Mouse (Mus musculus) liver, embryonic 11.5 days (tissue): ENCODE data around the gene Nlgn1. TPM values are rescaled to one million over a fixed set of nuclear protein-coding genes. Genes with fewer than 3 reads are reported as not detected.

Experiments
- ATAC-seq: fragments of 200-750 bp; cut with Nextera tagmentation; replicated peaks from 2 replicates; pipeline ENCODE4 v1.8.0; 2017; ENCODE audit warnings: moderate number of reproducible peaks, mild to moderate bottlenecking, moderate TSS enrichment, moderate library complexity; ENCODE audit not compliant: low FRiP score
- DNase-seq: peaks from one replicate; pipeline ENCODE4 v3.0.0-alpha.2; 2017; ENCODE audit warnings: low spot score
- H3K27ac ChIP-seq: fragments of 300-500 bp; sonication (generic); 2 replicates; pipeline ENCODE4 v1.5.1; 2014; ENCODE audit warnings: mild to moderate bottlenecking, low read depth, low read length, control low read depth
- H3K27me3 ChIP-seq: fragments of 300-500 bp; sonication (generic); replicated peaks from 2 replicates; pipeline ENCODE4 v1.6.1; 2014; ENCODE audit warnings: low read length, mixed read lengths; ENCODE audit not compliant: control insufficient read depth, insufficient read depth
- H3K36me3 ChIP-seq: fragments of 300-500 bp; sonication (generic); 2 replicates; pipeline ENCODE4 v1.6.1; 2014; ENCODE audit warnings: mild to moderate bottlenecking, low read length, moderate library complexity, mixed read lengths; ENCODE audit not compliant: control insufficient read depth, insufficient read depth
- H3K4me1 ChIP-seq: fragments of 300-500 bp; sonication (generic); replicated peaks from 2 replicates; pipeline ENCODE4 v1.6.1; 2014; ENCODE audit warnings: low read length, mixed read lengths; ENCODE audit not compliant: control insufficient read depth, insufficient read depth
- H3K4me2 ChIP-seq: fragments of 300-500 bp; sonication (generic); 2 replicates; pipeline ENCODE4 v1.6.1; 2014; ENCODE audit warnings: mild to moderate bottlenecking, control low read depth, moderate library complexity
- H3K4me3 ChIP-seq: fragments of 300-500 bp; sonication (generic); 2 replicates; pipeline ENCODE4 v1.5.1; 2014; ENCODE audit warnings: low read depth, low read length, control low read depth
- H3K9ac ChIP-seq: fragments of 300-500 bp; sonication (generic); 2 replicates; pipeline ENCODE4 v1.6.1; 2014; ENCODE audit warnings: low read depth, low read length, control low read depth
- H3K9me3 ChIP-seq: fragments of 300-500 bp; sonication (generic); 2 replicates; pipeline ENCODE4 v1.6.1; 2016; ENCODE audit warnings: low read length, inconsistent platforms, mixed read lengths; ENCODE audit not compliant: control insufficient read depth
- WGBS: fragments of 180-500 bp; shearing (Covaris S2); extraction: QIAGEN DNeasy Blood & Tissue Kit; methylation state at CpG from one replicate; pipeline ENCODE4 v1.1.7; 2014; 5-methylcytosine and 5-hydroxymethylcytosine counted together
- polyA plus RNA-seq: library from polyadenylated mRNA; unstranded; fragments of >200 nt; fragmentation: Nextera tagmentation; extraction: Ambion mirVana; gene quantifications from 2 replicates; pipeline ENCODE4 v1.2.1, GENCODE M21; 2014

The Nlgn1 gene
- polyA plus RNA-seq, 1 experiment from 2014 or later, result 0.11 TPM

DNA sequence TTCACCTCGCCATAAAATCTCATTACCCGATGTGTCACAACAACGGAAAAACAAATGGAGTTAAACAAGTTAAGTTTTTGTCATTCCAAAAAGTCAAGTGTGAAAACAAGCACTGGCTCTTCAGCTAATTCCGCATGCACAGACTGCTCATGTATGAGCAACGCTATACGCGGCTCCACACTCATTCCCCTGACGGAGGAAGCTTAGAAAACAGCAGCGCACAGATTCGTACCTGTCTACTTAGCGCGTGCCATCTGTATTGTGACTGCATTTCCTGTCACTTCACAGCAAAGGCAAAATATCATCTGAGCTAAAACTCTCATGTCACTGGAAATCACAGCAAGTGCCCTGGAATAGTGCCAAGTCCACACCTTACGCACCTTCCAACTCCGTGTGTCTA lies 674.3 kb downstream of the Nlgn1 start:
- Histone ChIP-seq H3K4me2 (no peak overlapping the region), H3K9me3 (no peaks in the 10 kb centered on the region), H3K27me3 (no peaks in the 10 kb centered on the region), H3K27ac (no peak overlapping the region), H3K36me3 (no peaks in the 10 kb centered on the region), H3K4me1 (no peaks in the 10 kb centered on the region), H3K4me3 (no peak overlapping the region), H3K9ac (no peak overlapping the region)
- WGBS, result 94% methylated on average over 14 of the region's 14 CpGs
- ATAC-seq (no peak), DNase-seq (no peak)

DNA sequence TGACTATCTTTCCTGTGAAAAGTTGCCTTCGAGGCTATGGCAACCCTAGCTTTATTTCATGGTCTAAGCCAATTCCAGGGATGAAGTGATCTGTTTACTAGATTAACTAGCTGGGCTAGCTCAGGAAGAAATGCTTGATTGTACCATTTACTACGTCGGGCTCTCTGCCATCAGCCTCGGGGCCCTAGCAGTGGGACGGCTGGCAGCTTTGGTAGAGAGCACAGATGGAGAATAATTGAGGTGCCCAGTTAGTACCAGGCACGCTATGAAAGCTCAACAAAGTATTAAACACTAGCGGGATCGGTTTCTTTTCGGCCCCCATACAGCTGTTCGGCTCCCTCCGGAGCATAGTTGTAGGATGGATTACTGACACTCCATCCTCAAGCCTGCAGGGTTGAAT lies 675.2 kb downstream of the Nlgn1 start:
- 87% methylated on average over 11 of the region's 11 CpGs for WGBS
- Histone ChIP-seq H3K36me3 (no peaks in the 10 kb centered on the region), H3K27ac (no peak overlapping the region), H3K27me3 (no peaks in the 10 kb centered on the region), H3K4me1 (no peaks in the 10 kb centered on the region), H3K9ac (no peak overlapping the region), H3K9me3 (no peaks in the 10 kb centered on the region), H3K4me2 (no peak overlapping the region), H3K4me3 (no peak overlapping the region)
- DNase-seq, result no peak
- no peak for ATAC-seq

DNA sequence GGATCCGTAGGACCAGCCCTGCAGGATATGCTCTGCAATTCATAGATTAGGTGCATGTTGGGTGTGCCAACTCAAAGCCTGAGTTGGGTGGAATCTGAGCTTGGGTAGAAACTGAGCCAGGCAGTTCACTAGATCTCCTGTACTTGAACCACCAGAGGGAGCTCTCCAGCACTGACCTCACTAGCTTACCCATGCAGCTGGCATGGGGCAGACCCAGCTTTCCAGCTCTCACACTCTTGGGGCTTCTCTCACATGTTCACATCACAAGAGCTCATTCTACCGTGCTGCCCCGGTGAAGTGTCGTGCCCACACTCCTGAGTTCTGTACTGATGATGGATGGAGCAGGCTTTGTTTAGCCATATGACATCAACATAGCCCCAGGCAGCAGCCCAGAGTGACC lies 679.2 kb downstream of the Nlgn1 start:
- no peak overlapping the region for H3K27ac ChIP-seq
- WGBS, result 71% methylated on average over 4 of the region's 4 CpGs
- H3K9ac ChIP-seq, result no peak overlapping the region
- H3K4me1 ChIP-seq, result no peaks in the 10 kb centered on the region
- H3K4me3 ChIP-seq, result no peak overlapping the region
- H3K9me3 ChIP-seq, result no peaks in the 10 kb centered on the region
- H3K4me2 ChIP-seq, result no peak overlapping the region
- ATAC-seq (no peak), DNase-seq (no peak)
- H3K27me3 ChIP-seq, result no peaks in the 10 kb centered on the region
- H3K36me3 ChIP-seq, result no peaks in the 10 kb centered on the region

DNA sequence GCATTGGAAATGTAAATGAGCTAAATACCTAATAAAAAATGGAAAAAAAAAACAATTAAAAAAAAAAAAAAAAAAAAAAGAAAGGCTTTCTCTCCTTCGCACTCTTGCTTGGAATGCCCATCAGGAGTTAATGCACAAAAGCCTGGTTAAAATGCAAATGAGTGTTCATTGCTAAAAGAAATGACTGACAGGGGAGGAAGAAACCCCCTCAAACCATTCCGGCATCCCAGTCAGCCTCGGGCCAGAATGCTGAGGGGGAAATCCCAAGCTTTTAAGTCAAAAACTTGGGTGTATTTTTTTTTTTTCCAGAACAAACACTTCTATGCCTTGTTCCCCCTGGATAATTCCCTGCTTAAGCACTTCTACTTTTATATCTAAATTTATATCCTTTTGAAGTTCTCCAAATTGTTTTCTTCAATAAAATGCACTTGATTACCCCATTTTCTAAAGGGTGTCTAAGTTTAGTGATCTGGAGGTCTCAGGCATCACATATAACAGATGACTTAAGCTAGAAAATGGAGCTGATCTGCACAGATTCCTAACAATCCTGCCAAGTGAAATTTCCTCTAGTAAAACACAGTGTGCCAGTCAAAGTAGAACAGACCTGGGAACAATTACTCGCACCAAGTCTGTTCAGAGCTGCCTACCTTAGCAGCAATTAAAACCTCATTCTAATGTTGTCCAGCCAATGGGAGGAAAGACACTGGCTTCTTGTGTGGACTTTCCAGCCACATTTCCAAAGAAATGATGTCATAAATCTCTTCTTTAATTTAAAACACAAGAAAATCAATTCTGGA lies 686.2 kb downstream of the Nlgn1 start:
- H3K4me2 ChIP-seq, result no peak overlapping the region
- 81% methylated on average over 4 of the region's 4 CpGs for WGBS
- no peaks in the 10 kb centered on the region for H3K4me1 ChIP-seq
- no peak for ATAC-seq
- H3K27me3 ChIP-seq, result no peaks in the 10 kb centered on the region
- no peak overlapping the region for H3K27ac ChIP-seq
- H3K9ac ChIP-seq, result no peak overlapping the region
- H3K9me3 ChIP-seq, result no peaks in the 10 kb centered on the region
- DNase-seq, result no peak
- no peak overlapping the region for H3K4me3 ChIP-seq
- H3K36me3 ChIP-seq, result no peaks in the 10 kb centered on the region

DNA sequence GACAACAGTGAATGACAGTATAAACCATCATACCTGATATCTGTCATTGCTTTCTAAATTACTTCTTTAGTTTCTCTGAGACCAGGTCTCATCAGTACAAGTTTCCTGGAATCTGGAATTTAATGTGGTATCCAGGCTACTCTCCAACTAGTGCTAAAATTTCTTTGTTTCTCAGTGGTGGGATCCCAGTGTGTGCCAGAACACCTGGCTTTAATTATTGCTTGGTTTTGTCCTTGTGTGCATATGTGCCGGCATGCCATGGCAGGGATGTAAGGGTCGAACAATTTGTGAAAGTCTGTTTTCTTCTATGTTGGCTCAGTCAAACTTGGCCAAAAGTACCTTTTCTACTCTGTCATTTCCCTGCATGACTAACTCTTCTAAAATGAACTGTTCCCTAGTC lies 703.1 kb downstream of the Nlgn1 start:
- DNase-seq, result no peak
- WGBS, result 92% methylated on average over 2 of the region's 2 CpGs
- no peaks in the 10 kb centered on the region for H3K36me3 ChIP-seq
- no peaks in the 10 kb centered on the region for H3K27me3 ChIP-seq
- H3K4me2 ChIP-seq, result no peak overlapping the region
- H3K27ac ChIP-seq, result no peak overlapping the region
- no peaks in the 10 kb centered on the region for H3K4me1 ChIP-seq
- no peak for ATAC-seq
- H3K4me3 ChIP-seq, result no peak overlapping the region
- no peaks in the 10 kb centered on the region for H3K9me3 ChIP-seq
- H3K9ac ChIP-seq, result no peak overlapping the region

DNA sequence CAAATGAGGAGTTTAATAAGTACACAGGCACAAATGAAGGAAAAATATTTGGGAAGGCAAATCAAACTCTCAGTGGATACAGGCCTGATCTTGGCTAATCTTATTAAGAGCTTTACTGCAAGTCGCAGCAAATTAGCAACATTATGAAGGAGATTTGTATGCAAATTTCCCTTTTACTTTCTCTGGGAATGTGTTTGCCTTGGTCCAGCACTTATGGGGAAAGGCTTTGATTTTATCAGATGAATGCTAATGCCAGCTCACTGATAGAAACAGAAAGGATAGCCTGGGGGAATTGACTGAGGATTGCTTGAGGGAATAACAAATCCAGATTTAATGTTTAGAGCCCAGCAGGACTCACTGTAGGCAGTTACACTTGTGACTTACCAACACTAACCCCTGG lies 725.7 kb downstream of the Nlgn1 start:
- no peaks in the 10 kb centered on the region for H3K36me3 ChIP-seq
- H3K27me3 ChIP-seq, result no peaks in the 10 kb centered on the region
- ATAC-seq (no peak), DNase-seq (no peak)
- no peak overlapping the region for H3K4me2 ChIP-seq
- WGBS, result 41% methylated on average over 1 of the region's 1 CpGs
- H3K27ac ChIP-seq, result no peak overlapping the region
- H3K9ac ChIP-seq, result no peak overlapping the region
- H3K9me3 ChIP-seq, result no peaks in the 10 kb centered on the region
- no peaks in the 10 kb centered on the region for H3K4me1 ChIP-seq
- H3K4me3 ChIP-seq, result no peak overlapping the region

DNA sequence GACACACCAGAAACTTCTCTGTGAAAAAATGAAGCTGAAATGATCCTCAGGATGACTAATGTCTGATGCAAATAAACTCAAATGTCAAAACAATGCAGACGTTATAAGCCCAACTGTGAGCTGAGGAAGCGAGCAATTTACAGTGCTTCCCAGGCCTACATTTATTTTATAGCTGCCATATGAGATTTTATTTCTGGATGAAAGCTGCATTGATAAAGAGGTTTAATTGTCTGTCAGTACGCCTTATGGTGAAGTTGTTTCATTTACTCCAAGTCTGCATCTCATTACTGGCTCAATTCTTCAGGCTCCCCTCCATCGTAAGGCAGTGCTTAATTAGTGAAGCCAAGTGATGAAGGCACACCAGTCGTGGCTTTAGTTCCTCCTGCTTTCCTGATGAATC lies 734.7 kb downstream of the Nlgn1 start:
- no peak overlapping the region for H3K4me3 ChIP-seq
- ATAC-seq (no peak), DNase-seq (no peak)
- no peaks in the 10 kb centered on the region for H3K36me3 ChIP-seq
- no peaks in the 10 kb centered on the region for H3K9me3 ChIP-seq
- H3K9ac ChIP-seq, result no peak overlapping the region
- H3K27ac ChIP-seq, result no peak overlapping the region
- WGBS, result 76% methylated on average over 5 of the region's 5 CpGs
- no peaks in the 10 kb centered on the region for H3K4me1 ChIP-seq
- no peaks in the 10 kb centered on the region for H3K27me3 ChIP-seq
- no peak overlapping the region for H3K4me2 ChIP-seq

DNA sequence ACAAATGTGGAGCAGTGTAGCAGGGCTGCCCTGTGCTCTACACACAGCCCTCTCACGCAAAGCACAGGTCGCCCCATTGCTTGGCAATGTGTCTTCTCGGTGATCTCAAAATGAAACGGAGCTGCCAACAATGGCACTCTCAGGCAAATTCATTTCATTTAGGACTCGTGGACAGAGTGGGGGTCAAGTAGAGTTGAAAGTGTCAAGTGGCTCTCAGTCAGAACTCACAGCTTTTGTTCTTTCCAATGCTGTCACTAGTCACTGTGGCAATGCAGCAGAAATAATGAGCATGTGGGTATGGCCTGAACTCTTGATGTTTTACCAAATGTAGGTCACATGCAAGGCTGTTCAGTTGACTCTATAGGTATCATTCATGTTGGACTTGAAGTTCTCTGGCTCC lies 756.7 kb downstream of the Nlgn1 start:
- Histone ChIP-seq H3K27me3 (no peaks in the 10 kb centered on the region), H3K36me3 (no peaks in the 10 kb centered on the region), H3K9me3 (no peaks in the 10 kb centered on the region), H3K4me1 (no peaks in the 10 kb centered on the region), H3K27ac (no peak overlapping the region), H3K4me3 (no peak overlapping the region), H3K9ac (no peak overlapping the region), H3K4me2 (no peak overlapping the region)
- WGBS, result 74% methylated on average over 5 of the region's 5 CpGs
- no peak for ATAC-seq
- no peak for DNase-seq

DNA sequence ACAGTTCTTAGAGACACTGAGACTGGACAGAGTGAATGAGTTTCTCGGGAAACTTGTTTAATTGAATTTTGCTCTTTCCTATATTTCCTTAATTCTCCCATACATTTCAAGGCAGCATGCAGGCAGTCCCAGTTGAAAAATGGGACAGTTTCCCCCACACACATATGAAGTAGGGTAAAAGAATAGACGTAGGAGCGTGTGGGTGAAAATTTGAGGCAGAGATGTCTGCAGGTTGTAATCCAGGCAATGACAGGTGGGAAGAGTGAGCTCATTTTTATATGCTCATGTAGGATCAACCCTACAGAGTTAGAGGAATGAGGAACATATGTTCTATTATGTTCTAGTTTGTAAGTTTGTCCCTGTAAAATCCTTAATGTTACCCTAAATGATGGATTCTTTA lies 757.4 kb downstream of the Nlgn1 start:
- no peak for DNase-seq
- Histone ChIP-seq H3K4me3 (no peak overlapping the region), H3K27ac (no peak overlapping the region), H3K9ac (no peak overlapping the region), H3K36me3 (no peaks in the 10 kb centered on the region), H3K4me2 (no peak overlapping the region), H3K27me3 (no peaks in the 10 kb centered on the region), H3K4me1 (no peaks in the 10 kb centered on the region), H3K9me3 (no peaks in the 10 kb centered on the region)
- no peak for ATAC-seq
- 78% methylated on average over 3 of the region's 3 CpGs for WGBS
